ENCODE assay signal across 28 mouse cellular contexts in genomic region chr12:45975780-45976179, GRCm38 (mm10).
"Had no signal": no experiment of that assay in that cellular context is flagged by ENCODE, and none has a peak within 500 bp of the region (broad histone marks: within the 10 kb centered on the region; RNA-seq: fewer than 3 reads in every experiment).

No protein-coding gene starts in this region.

- H3K4me1 ChIP-seq: embryonic facial prominence, embryonic 10.5 days; embryonic facial prominence, embryonic 12.5 days; embryonic facial prominence, embryonic 13.5 days; embryonic facial prominence, embryonic 15.5 days; forebrain, embryonic 12.5 days; forebrain, embryonic 13.5 days; forebrain, embryonic 15.5 days had no signal

- ATAC-seq: forebrain, embryonic 13.5 days; forebrain, embryonic 14.5 days; forebrain, embryonic 15.5 days; forebrain, embryonic 16.5 days; forebrain, postnatal 0 days had no signal

- H3K36me3 ChIP-seq: embryonic facial prominence, embryonic 10.5 days; embryonic facial prominence, embryonic 12.5 days; embryonic facial prominence, embryonic 13.5 days; embryonic facial prominence, embryonic 15.5 days; forebrain, embryonic 10.5 days; forebrain, embryonic 12.5 days; forebrain, embryonic 15.5 days had no signal

- H3K9me3 ChIP-seq: embryonic facial prominence, embryonic 10.5 days; embryonic facial prominence, embryonic 12.5 days; embryonic facial prominence, embryonic 13.5 days; embryonic facial prominence, embryonic 15.5 days; forebrain, embryonic 10.5 days; forebrain, embryonic 12.5 days; forebrain, embryonic 13.5 days; forebrain, embryonic 15.5 days had no signal

- H3K27me3 ChIP-seq: embryonic facial prominence, embryonic 12.5 days; embryonic facial prominence, embryonic 13.5 days; embryonic facial prominence, embryonic 15.5 days; forebrain, embryonic 12.5 days; forebrain, embryonic 13.5 days; forebrain, embryonic 15.5 days had no signal

- H3K27ac ChIP-seq: embryonic facial prominence, embryonic 10.5 days; embryonic facial prominence, embryonic 12.5 days; embryonic facial prominence, embryonic 13.5 days; embryonic facial prominence, embryonic 15.5 days; forebrain, embryonic 10.5 days; forebrain, embryonic 12.5 days; forebrain, embryonic 13.5 days; forebrain, embryonic 15.5 days; gastrocnemius, adult 2 months; heart, adult 2 months had no signal

- H3K4me3 ChIP-seq: embryonic facial prominence, embryonic 10.5 days; embryonic facial prominence, embryonic 12.5 days; embryonic facial prominence, embryonic 13.5 days; embryonic facial prominence, embryonic 15.5 days; erythroblast, embryonic 14.5 days; forebrain, embryonic 10.5 days; forebrain, embryonic 12.5 days; forebrain, embryonic 13.5 days; forebrain, embryonic 15.5 days; gastrocnemius, adult 2 months; heart, adult 2 months had no signal

- H3K4me2 ChIP-seq: embryonic facial prominence, embryonic 12.5 days; embryonic facial prominence, embryonic 13.5 days; embryonic facial prominence, embryonic 15.5 days; forebrain, embryonic 12.5 days; forebrain, embryonic 13.5 days; forebrain, embryonic 15.5 days had no signal

- DNase-seq: cerebellum, adult 2 months; cerebellum, adult 8-10 months; cerebellum, adult 9-10 months; cerebellum, adult 9-11 months; cerebellum, postnatal 10 days; cerebellum, postnatal 14 days; cerebellum, postnatal 25 days; cerebellum, postnatal 36 days; embryo, embryonic 11 days; forebrain, postnatal 0 days; gastrocnemius, adult 2 months; gastrocnemius, postnatal 10 days; gastrocnemius, postnatal 14 days; gastrocnemius, postnatal 25 days; gastrocnemius, postnatal 36 days; heart, adult 18-20 months; heart, adult 2 months had no signal

- H3K9ac ChIP-seq: embryonic facial prominence, embryonic 12.5 days; embryonic facial prominence, embryonic 13.5 days; embryonic facial prominence, embryonic 15.5 days; forebrain, embryonic 12.5 days; forebrain, embryonic 13.5 days; forebrain, embryonic 15.5 days; forebrain, postnatal 0 days had no signal
